Mouse (Mus musculus): ENCODE measurements at regions not wholly inside any gene's neighbourhood (a gene's known extent, or its start where the extent isn't known, plus 50 kb on each side); places are given as distances from the start of the nearest gene placed in this dataset.

DNA sequence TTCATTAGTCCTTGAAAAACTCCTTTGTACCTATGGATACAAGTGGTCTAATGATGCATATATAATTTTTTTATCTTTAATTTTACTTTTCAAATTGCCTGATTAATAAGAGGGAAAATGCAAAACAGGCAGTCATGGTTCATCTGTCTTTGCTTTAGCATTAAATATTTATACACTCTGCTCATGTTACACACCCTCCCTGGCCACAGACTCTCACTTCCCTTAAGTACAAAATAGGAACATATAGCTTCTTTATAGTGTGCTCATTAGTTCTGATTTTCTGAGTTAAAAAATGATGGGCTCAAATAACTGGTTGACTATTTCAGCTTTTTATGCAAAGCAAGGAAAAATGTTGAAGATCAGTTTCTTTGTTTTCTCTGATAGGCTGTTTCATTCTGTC lies 195.2 kb upstream of the Mki67 start:
- TF ChIP-seq POLR2A (IDR thresholded peaks at IDR 0.05; ENCODE audit: low read depth, low read length) (no peak), CTCF (IDR thresholded peaks at IDR 0.05; ENCODE audit: borderline replicate concordance, insufficient read depth, low read length) (no peak)

Data from embryonic fibroblast, embryonic 13.5 days (primary cell).